Mouse (Mus musculus) heart, postnatal 36 days (tissue): Measurements from ENCODE around the gene Msl1. TPM values are rescaled to one million over a fixed set of nuclear protein-coding genes. Genes with fewer than 3 reads are reported as not detected.
A peak's percentile ranks its signal among the peaks of the same experiment; 100 is the strongest.

Experiments
- DNase-seq, 2 experiments: peaks; one replicate each; pipeline ENCODE4 v3.0.0; 2021 to 2022
- intact Hi-C: fragments of 180-260 bp; cut with DNase I; formaldehyde crosslinking; loops from one replicate; pipeline ENCODE4 v1.15.1; 2025
- total RNA-seq, 2 experiments: library from RNA; stranded (reverse); gene quantifications; 2 replicates each; pipeline ENCODE4 v1.2.3; 2021

Gene Msl1
- total RNA-seq, 2 experiments from 2014 or later = 74.4 to 75.3 TPM

DNA sequence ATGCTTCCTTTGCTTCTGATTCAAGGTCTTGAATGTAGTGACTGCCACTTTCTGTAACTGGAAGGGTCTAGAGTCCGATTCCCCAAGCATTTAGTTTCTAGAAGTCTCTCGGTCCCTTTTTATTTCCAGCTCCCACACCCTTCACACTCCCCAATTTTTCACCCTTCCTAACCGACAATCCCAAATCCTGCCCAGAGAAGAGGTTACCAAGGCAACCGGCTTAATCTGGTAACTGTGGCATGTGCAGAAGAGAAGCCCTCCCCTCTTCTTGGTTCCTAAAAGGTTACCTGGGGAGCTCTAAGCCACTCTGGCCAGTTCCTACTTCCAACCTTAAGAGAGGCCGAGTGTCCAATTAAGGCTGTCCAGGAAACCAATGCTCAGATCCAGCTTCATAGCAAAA lies 40.0 kb downstream of the Msl1 start:
- no peak for DNase-seq
- intact Hi-C loops = no loop called here

DNA sequence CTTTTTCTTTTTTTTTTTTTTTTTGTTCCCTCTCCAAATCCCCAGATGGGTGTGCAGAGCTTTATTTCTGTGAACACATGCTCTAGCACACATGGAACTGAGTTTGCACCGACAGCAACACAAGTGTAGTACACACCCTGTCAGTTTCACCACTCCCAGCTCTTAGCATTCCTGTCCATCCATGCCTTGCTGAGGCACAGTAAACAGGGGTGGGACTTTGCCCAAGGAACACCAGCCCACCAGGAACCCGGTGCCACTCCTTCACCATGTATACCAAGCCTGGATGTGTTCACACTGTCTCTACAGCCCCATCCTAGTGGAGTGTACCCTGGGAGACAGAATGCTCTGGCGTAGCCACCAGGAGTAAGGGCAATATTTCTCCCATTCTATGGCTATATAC lies 40.4 kb downstream of the Msl1 start:
- no peak for DNase-seq
- intact Hi-C loops = no loop called here

DNA sequence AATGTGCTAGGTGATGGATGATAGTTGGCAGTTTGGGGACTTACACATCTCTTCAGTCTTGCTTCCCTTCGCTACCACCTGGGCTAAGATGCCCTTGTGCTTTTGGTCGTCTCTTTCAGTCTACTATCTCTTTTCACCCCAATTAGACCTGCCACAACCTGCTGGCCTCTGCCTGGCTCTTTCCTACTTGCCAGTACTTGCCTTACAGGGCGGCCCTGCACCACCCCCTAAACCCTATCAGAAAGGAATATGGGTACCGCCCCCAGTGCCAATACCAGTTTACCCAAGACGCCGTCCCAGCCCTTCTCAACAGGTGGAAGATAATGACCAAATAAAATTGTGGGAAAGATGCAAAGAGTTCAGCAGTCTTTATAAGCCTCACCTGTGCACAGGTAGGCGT lies 40.8 kb downstream of the Msl1 start:
- DNase-seq = no peak
- intact Hi-C loops = no loop called here

DNA sequence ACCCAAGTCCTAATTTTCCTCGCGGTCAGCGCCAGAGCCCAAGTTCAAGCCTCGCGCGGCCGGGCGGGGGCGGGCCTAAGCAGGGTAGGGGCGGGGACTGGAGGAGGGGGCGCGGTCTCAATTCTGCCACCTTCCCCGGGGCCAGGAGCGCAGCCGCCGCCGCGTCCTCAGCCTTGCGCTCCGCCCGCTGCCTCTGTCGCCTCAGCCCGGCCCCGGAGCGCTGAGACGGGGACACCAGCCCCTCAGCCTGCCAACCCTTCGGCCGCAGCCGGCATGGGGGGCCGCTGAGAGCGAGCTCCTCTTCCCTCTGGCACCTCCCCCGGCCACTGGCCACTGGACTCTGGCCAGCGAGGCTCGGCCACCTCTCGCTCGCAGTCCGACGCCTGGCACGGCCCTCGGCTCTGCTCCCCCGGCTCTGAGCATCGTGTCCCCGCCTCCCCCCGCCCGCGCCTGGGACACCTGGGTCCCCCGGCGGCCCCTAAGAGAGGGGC lies 41.4 kb downstream of the Msl1 start, which contains the start of gene Rapgefl1:
Gene Rapgefl1 (plus strand): TSS at position 135 of the 491 bp plus-strand sequence.
- intact Hi-C loops = no loop called here
- peak; percentile 82 to 83 for DNase-seq

DNA sequence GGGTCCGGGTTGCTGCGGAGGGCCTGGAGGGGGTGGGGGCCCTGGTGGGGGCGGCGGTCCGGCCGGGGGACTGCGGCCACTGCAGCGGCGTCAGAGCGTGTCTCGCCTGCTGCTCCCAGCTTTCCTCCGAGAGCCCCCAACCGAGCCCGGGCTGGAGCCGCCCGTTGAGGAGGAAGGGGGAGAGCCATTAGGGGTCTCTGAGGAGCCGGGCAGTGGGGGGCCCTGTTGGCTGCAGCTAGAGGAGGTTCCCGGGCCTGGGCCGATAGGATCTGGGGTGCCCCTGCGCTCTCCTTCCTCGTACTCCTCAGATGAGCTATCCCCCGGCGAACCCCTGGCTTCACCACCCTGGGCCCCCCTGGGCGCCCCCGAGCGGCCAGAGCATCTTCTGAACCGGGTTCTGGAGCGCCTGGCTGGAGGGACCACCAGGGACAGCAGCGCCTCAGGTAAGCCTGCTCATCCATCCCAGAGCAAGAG lies 42.0 kb downstream of the Msl1 start:
- intact Hi-C loops = no loop called here
- DNase-seq = no peak

DNA sequence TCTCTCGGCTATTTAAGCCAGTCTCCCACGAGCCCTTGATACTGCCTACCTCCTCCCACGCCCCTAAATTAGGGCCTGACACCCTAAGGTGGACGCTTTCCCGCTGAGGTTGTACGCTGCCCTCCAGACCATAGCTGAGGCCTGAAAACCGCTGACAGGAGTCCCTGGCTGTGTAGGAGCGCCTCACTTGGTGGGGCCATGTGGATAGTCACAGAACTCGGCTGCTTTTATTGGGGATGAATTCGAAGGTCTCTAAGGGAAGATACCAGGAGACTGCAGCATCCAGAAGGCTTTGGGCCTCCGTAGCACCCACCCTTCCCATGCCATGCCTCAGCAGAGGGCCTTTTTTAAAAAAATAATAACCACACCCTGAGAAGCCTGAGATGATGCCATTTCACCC lies 42.6 kb downstream of the Msl1 start:
- intact Hi-C loops = no loop called here
- no peak for DNase-seq

DNA sequence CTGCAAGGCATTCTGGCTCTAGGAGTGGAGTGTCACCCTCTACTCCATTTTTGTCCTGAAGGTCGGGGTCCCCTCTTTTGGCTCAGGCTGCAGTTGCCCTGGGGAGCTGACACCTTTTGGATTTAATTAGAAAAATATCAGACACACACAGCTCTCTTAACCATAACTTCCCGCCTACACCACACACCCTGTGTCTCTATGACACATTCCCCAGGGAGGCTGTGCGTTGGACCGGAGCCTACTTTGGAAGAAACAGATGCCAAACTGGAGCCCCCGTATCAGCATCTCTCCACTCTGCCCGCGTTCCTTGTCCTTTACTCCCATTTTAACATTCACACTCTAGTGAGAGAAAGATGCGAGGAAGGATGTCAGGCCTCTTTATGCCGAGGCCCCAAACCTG lies 43.2 kb downstream of the Msl1 start:
- no peak for DNase-seq
- intact Hi-C loops = no loop called here

DNA sequence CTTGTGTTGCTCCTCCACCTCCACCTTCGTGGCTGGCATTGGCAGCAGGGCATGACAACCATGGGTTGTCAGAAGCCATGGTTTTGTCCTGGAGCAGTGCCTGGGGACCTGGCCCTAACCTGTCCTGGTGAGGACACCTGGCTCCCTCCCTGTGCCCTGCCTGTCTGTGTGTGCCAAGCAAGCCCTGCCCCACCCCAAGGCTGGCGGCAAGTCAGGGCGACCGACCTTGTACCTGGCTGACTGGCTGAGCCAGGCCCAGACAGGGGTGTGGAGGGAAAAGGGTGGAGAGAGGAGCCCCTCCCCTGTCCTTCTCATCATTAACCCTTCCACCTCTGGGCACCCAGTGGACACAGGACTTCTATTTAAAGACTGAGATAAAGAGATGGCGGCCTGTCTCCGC lies 44.1 kb downstream of the Msl1 start:
- intact Hi-C loops = no loop called here
- DNase-seq = no peak

DNA sequence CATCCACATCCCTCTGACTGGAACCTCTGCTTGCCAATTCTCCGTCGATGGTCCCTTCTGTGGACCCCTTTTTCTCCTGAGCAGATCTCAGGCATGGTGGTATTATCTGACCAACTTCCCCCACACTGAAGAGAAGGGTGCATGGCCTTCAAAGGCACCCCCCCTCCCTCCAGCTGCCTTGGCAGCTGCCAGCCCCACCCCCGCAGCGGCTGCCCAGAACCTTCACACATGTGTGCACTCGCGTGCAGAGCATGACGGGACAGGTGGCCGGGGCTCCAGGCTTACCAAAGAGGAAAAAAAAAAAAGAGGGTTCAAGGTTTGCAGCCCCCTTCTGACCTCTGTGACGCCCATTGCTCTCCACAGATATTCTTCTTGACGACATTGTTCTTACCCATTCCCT lies 44.6 kb downstream of the Msl1 start:
- intact Hi-C loops = no loop called here

DNA sequence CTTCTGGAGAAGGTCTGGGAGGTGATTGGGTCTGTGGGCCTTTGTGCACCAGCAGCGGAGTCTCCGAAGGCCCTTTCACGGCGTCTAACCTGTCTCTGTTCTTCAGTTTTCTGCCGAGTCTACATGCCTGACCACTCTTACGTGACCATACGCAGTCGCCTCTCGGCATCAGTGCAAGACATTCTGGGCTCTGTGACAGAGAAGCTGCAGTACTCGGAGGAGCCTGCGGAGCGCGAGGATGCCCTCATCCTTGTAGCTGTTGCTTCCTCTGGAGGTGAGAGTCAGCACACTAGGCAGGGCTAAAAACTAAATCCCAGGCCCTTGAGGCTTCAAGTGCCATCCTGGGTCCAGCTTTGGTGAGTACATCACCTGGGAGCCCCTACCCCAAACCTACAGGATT lies 50.7 kb downstream of the Msl1 start:
- intact Hi-C loops = no loop called here
- DNase-seq = no peak

More for the DNA sequence above, 44.6 kb downstream of the Msl1 start:
- DNase-seq = no peak

DNA sequence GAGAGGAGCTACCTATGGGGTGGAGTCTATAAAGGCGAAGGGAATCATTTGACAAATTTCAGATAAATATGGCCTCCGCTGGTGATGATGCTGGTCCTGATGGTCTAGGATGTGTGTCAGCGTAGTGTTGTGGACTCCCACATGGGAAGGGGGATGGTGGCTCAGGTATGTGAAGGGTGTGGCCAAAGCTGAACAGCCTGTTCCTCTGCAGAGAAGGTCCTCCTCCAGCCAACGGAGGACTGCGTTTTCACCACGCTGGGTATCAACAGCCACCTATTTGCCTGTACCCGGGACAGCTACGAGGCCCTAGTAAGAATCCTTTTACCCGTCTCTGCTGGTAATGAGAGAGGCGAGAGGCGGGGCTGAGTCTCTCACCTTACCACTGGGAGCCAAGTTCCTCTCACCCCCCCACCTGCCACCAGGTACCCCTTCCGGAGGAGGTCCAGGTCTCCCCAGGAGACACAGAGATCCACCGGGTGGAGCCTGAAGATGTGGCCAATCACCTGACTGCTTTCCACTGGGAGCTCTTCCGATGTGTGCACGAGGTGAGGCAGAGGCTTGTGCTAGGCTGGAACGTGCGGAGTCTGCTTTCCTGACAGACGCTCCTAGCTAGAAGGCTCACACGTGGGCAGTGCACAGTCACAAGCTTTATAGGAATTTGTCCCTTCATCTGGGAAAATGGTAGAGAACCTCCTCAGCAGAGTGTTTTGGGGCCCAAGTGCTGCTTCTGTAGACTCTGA lies 51.7 kb downstream of the Msl1 start:
- DNase-seq = no peak
- intact Hi-C loops = no loop called here

DNA sequence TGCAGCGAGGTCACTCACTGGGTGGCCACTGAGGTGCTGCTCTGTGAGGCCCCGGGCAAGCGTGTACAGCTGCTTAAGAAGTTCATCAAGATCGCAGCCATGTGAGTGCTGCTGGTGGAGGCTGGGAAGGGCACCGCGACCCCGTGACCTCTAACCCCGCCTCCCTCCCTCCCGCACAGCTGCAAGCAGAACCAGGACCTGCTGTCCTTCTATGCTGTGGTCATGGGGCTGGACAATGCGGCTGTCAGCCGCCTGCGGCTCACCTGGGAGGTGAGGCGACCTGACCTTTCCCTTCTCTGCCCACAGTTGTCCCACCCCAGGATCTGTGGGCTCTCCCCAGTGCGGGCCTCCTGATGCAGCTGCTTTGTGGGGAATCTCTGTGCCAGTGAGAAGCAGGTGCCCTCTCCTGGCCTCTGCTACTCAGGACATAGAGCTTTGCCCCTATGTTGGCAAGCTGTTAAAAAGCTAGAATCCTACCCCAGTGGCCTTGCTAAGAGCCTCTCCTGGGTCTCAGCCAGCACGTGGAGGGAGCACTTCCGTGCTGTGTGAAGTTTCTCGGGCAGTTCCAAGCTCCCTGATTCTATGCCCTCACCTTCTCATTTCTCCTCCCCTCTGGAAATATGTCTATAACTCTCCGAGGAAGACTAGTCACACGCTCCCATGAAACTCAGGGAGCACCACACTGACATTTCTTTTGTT lies 54.0 kb downstream of the Msl1 start:
- DNase-seq = no peak
- intact Hi-C loops = no loop called here

DNA sequence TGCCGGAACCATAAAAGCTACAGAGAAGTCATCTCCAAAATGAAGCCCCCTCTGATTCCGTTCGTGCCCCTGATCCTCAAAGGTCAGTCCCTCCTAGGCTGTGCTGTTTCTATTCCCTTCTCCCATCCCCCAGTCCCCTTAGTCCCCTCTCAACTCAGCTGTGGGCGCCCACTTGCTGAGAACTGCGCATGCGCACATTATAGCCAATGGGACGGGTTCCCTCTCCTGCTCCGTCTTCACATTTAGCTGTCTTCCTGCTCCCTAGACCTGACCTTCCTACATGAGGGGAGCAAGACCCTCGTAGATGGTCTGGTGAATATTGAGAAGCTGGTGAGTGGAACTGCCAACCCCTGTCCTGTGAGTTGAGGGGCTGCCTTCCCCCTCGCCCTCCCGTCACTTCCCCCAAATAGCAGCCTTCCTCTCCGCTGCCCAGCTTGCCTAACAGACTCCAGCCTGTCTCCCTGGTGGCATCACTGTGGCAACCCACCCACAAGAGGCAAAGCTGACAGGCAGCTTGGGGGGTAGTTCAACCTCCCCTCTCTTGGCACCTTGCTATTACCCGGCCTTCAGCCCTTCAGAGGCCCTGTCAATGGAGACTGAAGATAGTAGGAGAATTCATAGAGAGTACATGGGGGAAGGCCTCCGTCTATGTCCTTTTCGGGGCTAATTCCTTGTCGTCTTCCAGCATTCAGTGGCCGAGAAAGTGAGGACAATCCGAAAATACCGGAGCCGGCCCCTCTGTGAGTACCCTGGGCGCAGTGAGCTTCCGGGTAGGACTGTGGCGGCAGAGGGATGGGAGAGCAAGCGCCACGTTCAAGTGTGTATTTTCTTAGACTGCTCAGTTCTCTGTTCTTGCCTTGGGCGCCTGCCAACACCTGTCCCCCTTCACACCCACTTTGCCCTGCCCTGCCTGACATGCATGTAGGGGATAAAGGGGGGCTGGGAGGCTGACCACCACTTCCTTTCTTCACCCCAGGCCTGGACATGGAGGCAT lies 55.1 kb downstream of the Msl1 start:
- no peak for DNase-seq
- intact Hi-C loops = no loop called here

DNA sequence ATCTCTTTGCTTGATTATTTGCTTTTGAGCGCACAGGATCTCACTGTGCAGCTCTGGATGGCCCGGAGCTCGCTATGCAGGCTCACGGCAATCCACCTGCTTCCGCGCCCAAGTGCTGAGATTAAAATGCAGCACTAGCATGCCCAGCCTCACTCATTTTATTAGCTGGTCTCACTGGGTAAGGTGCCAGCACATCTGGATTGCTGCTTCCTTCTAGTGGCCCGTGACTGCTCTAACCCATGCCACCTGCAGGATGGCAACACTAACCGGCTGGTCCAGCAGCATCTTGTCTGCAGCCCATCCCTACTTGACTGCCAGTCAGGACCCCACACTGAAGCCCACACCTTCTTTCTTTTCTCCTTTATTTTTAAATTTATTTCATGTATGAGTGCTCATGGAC lies 58.8 kb downstream of the Msl1 start:
- intact Hi-C loops = no loop called here
- no peak for DNase-seq

DNA sequence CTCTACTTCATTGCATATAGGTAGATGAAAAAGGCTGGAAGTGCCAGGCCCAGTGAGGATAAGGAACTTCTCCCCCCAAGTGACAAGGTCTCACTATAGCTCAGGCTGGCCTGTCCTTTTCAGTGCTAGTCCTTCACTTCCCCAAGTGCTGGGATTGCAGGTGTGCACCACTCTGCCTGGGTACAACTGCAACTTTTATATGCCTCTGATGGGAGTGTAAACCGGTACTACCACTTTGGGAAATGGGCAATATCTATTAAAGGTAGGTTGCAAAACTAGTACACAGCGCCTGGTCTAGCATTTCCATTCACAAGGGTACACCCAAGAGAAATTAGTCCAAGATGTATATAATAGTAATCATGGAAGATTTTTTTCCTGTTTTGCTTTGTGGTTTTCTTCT lies 59.3 kb downstream of the Msl1 start:
- DNase-seq = no peak
- intact Hi-C loops = loop anchor here (5.0 kb wide), 1 partner anchor 293 kb away; no protein-coding TSS in a partner anchor

Other genes with a start within 250 kb of the Msl1 start
- under 1 TPM; 0.44 to 0.84 TPM for gene Ikzf3, start 249.5 kb upstream of the Msl1 start, total RNA-seq
- not detected for gene Zpbp2, start 244.4 kb upstream of the Msl1 start, total RNA-seq
- gene Ormdl3, start 208.1 kb upstream of the Msl1 start, total RNA-seq = 10 to 100 TPM; 39.3 to 40.4 TPM
- not detected for gene Lrrc3c, start 197.2 kb upstream of the Msl1 start, total RNA-seq
- 1 to 10 TPM; 5.4 to 6.4 TPM for gene Gm12355, start 169.9 kb upstream of the Msl1 start, total RNA-seq
- 1 to 10 TPM; 3.0 to 3.3 TPM for gene Gsdma3, start 169.2 kb upstream of the Msl1 start, total RNA-seq
- gene Gsdma2, start 148.8 kb upstream of the Msl1 start, total RNA-seq = not detected
- not detected for gene Gsdma, start 131.2 kb upstream of the Msl1 start, total RNA-seq
- gene Psmd3, start 113.0 kb upstream of the Msl1 start, total RNA-seq = 100 to 1,000 TPM; 102 to 104 TPM
- gene Csf3, start 94.3 kb upstream of the Msl1 start, total RNA-seq = not detected
- 10 to 100 TPM; 45.2 to 52.7 TPM for gene Med24, start 66.1 kb upstream of the Msl1 start, total RNA-seq
- gene Thra, start 54.9 kb upstream of the Msl1 start, total RNA-seq = 100 to 1,000 TPM; 100 to 111 TPM
- 100 to 1,000 TPM; 104 to 107 TPM for gene Nr1d1, start 20.2 kb upstream of the Msl1 start, total RNA-seq
- gene Casc3, start 9.4 kb downstream of the Msl1 start, total RNA-seq = 10 to 100 TPM; 26.1 to 26.2 TPM
- gene Rapgefl1, start 41.3 kb downstream of the Msl1 start, total RNA-seq = under 1 TPM; 0.57 to 0.72 TPM
- gene Wipf2, start 68.1 kb downstream of the Msl1 start, total RNA-seq = 10 to 100 TPM in 1 of 2 experiments, 1 to 10 TPM in 1; 8.1 to 10.2 TPM
- gene Cdc6, start 112.3 kb downstream of the Msl1 start, total RNA-seq = under 1 TPM; 0.14 to 0.49 TPM
- gene Rara, start 132.3 kb downstream of the Msl1 start, total RNA-seq = 10 to 100 TPM; 10.5 to 13.6 TPM
- gene Gjd3, start 187.5 kb downstream of the Msl1 start, total RNA-seq = under 1 TPM; 0.33 to 0.36 TPM
- gene Top2a, start 228.7 kb downstream of the Msl1 start, total RNA-seq = 1 to 10 TPM; 3.9 to 4.6 TPM
- gene Igfbp4, start 245.7 kb downstream of the Msl1 start, total RNA-seq = 10 to 100 TPM; 80.6 to 93.5 TPM